Mouse (Mus musculus): Measurements from ENCODE around the gene Phldb1.

The Phldb1 gene

DNA sequence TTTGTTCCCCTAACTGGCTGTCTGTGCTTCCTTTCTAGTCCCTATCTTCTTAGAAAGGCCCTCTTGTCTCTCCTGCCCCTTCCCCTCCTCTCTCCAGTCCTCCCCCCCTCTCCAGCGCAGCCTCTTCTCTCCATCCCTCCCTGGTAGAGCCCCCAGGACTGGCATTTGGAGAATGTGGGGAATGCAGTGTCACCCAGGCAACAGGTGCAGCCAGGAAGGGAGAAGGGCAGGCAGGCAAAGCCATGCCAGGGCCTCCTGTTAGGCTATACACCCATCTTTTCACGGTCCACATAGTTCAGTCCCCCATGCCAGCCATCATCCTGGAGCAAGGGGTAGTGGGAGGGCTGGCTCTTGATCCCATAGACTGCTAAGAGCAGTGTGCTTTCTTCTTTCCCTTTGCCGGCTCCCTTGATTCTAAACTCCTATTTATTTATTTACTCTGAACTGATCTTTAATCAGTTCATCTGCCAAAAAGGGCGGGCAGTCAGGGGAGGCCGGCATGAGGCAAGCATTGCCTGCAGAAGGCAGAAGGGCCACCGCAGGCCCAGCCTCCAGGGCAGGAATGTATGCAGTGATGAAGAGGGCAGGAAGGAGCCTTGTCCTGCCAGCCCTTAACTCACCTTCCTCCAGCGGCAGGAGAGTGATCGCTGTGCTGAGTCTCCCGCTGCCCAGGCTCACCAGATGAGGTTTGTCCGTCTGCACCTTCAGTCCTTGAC, 8.4 kb downstream of the Phldb1 start:
- DNase-seq (ENCODE audit: low spot score) = no peak

GRCm38 (mm10) chr9:44724665-44725064, 10.3 kb downstream of the Phldb1 start:
- no peak for DNase-seq (ENCODE audit: low spot score)

DNA sequence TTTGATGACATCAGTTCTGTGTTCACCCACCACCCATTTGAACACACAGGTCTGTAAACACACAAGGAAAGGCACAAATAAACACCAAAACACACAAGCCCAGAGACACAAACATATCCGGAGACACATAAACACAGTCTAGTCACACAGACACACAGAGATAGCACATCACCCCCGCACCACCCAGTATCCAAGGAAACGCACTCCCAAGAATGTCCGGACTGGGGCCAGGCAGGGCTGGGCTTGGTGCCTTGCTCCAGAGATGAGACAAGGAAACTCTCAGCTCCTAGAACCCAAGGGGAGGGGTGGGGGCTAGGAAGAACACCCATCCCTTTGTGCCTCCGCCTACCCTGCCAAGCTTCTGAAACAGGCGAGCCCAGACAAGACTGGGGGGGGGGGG, 10.8 kb downstream of the Phldb1 start:
- no peak for DNase-seq (ENCODE audit: low spot score)

DNA sequence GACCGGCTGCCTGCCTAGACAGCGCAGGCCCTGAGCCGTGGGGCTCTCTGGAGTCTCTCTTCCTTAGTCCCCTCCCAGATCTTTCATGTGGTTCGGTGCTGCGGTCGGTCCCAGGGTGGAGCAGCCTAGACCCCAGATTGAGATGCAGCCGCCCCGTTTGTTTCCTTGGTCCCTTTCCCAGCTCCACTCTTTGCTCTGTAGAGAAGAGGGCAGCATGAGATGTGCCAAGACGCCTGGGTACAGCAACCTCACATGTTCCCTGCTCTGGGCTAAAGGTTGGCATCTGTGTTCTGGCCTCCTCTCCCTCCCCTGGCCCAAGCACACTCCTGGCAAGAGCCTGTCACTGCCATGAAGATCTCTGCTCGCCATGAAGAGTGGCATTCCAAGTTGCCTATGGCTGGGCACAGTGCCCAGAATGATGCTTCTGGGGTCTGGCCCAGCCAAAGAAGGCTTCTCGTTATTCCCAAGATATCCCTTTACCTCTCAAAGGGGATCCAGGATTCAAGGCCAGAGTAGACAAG, 11.4 kb downstream of the Phldb1 start:
- DNase-seq (ENCODE audit: low spot score) = no peak

- no peak for DNase-seq (ENCODE audit: low spot score)
Measured at GRCm38 (mm10) chr9:44723008-44723407, 12.0 kb downstream of the Phldb1 start.

DNA sequence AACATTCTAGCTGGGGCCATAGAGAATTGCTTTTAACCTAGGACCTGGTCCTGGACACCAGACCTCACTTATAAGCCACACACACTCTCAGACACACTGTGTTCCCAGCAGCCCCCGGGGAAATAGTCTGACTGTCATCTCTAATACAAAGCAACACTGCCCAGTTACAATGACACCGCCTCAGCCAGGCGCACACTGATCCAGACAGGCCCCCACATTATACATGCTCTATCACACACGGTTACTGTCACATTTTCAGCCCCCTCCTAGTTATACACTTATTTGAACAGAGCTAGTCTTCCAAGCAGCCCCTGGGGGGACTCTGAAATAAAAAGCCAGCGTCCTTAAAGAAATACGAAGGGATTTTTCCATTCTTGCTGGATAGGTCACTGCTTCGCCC, 12.4 kb downstream of the Phldb1 start:
- no peak for DNase-seq (ENCODE audit: low spot score)

DNA sequence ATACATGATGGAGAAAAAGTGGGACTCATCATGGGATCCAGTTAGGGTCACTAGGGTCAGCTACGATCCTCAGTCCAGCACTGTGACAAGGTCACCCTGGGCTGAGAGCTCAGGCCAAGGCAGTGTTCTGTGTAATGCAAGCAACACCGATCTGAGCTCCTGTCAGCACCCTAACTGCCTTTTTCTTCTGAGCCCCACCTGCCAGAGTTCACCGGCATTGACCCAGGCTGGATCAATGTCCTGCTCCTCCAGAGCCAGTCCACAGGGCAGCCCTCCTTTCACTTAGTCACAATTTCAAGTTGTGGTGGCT, 13.2 kb downstream of the Phldb1 start:
- no peak for DNase-seq (ENCODE audit: low spot score)

- DNase-seq (ENCODE audit: low spot score) = peak; percentile 88
Measured at GRCm38 (mm10) chr9:44721154-44721876, 13.7 kb downstream of the Phldb1 start.

DNA sequence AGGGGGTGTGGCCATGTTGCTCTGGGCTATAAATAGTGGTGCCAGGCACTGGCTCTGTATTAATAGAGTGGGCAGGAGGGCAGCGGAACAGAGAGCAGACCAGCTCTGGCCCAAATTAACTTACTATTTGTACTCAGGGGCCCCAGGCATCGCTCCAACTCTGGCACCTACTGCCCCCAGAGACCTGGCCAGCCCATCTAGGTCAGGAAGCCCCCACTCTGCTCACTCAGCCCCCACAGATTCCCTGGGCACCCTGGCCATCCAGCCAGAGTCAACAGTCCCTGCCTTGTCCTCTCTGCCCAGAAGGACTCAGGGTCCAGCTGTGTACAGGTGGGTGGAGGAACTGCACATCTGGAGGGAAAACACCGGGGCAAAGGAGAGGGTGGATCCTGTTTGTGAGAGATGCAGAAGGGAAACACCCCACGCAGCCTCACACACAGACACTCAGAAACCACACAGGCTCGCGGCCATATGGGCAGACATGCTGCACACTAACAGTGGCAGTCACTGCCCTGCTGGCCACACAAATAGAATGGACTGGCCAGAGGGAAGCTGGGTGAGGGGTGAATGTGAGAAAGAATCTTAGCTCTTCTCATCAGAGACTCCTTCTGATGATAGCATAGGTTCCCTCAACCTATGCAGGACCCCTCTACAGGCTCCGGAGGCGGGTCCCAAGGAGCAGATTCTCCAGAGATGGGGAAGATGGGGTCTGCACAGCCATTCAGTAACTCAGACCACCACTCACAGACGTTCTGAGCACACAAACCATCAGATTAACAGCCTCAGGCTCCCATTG, 14.4 kb downstream of the Phldb1 start:
- peak; percentile 41 for DNase-seq (ENCODE audit: low spot score)

- no peak for DNase-seq (ENCODE audit: low spot score)
Measured at GRCm38 (mm10) chr9:44719632-44720357, 15.2 kb downstream of the Phldb1 start.

DNA sequence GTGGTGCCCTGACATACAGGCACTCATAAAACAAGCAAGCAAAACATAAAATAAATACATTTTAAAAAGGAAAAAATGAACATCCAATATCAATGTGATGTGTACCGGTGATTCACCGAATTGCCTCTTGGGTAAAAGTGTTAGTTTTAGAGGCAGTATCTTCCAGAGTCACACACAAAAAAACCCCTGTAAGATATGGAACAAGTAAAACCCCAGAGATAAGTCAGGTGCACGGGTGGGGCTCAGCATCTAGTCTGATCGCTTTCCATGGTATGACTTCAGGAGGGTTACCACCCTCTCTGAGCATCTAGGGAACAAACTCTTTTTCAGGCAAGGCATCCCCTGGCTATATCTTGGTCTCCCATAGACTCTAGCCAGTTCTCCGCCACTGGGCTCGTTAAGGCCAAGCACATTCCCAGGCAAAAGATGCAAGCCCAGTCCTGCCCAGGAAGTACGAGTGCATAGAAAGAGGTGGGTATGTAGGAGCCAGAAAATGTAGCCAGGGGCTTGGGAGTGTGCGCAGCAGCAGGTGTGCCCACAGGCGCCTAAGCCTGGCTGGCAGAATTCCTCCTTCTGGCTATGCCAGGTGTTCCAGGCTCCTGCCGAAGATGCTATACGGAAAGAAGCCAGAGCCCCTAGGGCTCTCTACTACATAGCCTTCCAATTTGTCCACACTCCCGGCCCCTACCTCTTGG, 15.9 kb downstream of the Phldb1 start:
- DNase-seq (ENCODE audit: low spot score) = no peak

DNA sequence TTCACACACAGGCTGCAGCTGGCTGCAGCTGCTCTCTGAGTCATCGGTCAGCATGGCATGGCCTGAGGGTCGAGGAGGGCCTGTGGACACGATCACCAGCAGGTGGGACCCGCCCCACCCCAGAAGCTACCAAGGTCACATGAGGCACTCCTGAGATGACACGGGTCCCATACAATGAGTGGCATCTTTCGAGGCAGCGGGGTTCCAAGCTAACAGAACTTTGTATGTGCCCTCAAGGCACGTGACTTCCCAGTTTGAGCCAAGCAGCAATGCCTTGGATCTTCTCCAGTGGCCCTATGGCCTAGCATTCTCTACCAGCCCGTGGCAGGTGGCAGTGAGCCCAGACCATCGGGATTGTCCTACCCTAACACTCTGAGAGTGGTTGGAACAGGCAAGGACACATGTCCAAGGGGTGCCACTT, 17.2 kb downstream of the Phldb1 start:
- no peak for DNase-seq (ENCODE audit: low spot score)

- no peak for DNase-seq (ENCODE audit: low spot score)
Measured at GRCm38 (mm10) chr9:44716997-44717821, 17.8 kb downstream of the Phldb1 start.

- DNase-seq (ENCODE audit: low spot score) = no peak
Measured at GRCm38 (mm10) chr9:44715705-44716362, 19.2 kb downstream of the Phldb1 start.

- no peak for DNase-seq (ENCODE audit: low spot score)
Measured at GRCm38 (mm10) chr9:44715109-44715508, 19.9 kb downstream of the Phldb1 start.

DNA sequence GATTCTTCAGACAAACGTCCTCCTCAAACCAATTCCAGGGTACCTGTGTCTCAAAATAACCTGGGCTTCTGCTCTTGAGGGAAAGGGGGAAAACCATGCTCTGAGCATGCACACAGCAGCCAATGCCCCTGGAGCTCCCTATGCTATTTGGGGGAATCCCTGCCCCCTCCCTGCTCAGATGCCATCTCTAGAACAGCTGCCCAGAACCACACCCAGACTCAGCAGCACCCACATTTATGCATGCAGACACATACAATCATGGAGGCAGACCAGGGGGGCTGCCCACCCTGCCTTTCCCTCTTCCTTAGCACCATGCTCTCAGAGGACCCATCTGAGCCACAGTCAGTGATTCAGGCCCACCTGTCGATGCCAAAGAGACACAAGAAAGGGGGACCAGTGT, 21.4 kb downstream of the Phldb1 start:
- DNase-seq (ENCODE audit: low spot score) = no peak

DNA sequence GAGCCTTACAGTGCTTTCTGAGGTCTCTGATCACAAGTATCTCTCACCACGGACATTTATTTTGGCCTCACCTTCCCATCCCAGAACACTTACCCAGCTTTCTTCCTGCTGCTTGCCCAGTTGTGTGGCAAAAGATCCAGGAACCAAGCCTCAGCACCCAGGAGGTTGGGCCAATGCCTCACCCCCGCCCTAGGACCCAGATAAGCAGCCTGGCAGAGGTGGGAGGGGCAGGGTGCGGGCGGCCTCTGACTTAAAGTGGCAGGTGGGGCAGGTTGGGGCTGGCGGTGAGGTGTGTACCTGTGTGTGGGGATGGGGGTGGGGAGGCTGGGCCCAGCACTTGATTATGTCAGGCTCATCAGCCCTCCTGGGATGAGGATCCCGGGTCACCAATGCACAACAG, 21.9 kb downstream of the Phldb1 start:
- no peak for DNase-seq (ENCODE audit: low spot score)

DNA sequence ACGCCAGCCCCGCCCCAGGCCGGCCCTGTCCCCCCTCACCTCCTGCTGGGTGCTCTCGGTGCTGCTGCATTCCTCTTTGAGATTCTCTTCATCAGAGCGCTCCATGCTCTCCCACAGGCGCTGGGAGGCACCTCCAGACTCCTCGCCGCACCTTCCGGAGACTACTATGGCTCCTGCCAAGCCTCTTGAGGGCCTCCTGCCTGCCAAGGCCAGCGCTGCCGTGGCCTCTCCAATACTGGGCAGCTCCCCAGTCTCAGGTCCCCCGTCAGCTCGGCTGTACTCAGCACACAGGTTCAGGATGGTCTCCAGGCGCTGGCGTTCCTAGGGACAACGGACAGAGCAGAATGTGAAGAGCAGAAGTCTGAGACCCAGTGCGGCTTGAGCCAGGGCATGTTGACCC, 23.4 kb downstream of the Phldb1 start:
- no peak for DNase-seq (ENCODE audit: low spot score)

GRCm38 (mm10) chr9:44710213-44710612, 24.8 kb downstream of the Phldb1 start:
- no peak for DNase-seq (ENCODE audit: low spot score)

- DNase-seq (ENCODE audit: low spot score) = peak; percentile 58
Measured at GRCm38 (mm10) chr9:44709600-44709999, 25.4 kb downstream of the Phldb1 start.

Measured in embryo, embryonic 10 days (tissue).